Mouse (Mus musculus) frontal cortex, postnatal 36 days (tissue): ENCODE measurements at regions not wholly inside any gene's neighbourhood (a gene's known extent, or its start where the extent isn't known, plus 50 kb on each side); places are given as distances from the start of the nearest gene placed in this dataset.
A peak's percentile ranks its signal among the peaks of the same experiment; 100 is the strongest.

Experiments
- DNase-seq, 2 experiments: peaks; one replicate each; pipeline ENCODE4 v3.0.0; 2022; ENCODE audit warnings: low spot score in 2 of 2

GRCm38 (mm10) chr1:18389591-18389990 lies 124.7 kb upstream of the Defb41 start:
- no peak for DNase-seq

GRCm38 (mm10) chr1:18384079-18384478 lies 119.1 kb upstream of the Defb41 start:
- no peak for DNase-seq

GRCm38 (mm10) chr1:18359951-18360731 lies 95.2 kb upstream of the Defb41 start:
- DNase-seq, result peak in 1 of 2 experiments; percentile 6

- no peak for DNase-seq
Measured at GRCm38 (mm10) chr1:18338871-18339270, 73.9 kb upstream of the Defb41 start.
